ENCODE assay signal across 26 mouse cellular contexts in genomic region chr6:22909908-22910260, GRCm38 (mm10). TPM values are rescaled to one million over a fixed set of nuclear protein-coding genes. Genes with fewer than 3 reads are reported as not detected.
DNase-seq lines count a peak whose midpoint lies in the region; ATAC-seq and TF ChIP-seq lines count a peak whose summit lies in the region.
"Had no signal": no experiment of that assay in that cellular context is flagged by ENCODE, and none has a peak within 500 bp of the region (broad histone marks: within the 10 kb centered on the region; RNA-seq: fewer than 3 reads in every experiment).

No protein-coding gene starts in this region.

- no peak for DNase-seq in midbrain, embryonic 11.5 days (ENCODE audit: low spot score, missing footprints)
- DNase-seq in midbrain, embryonic 10.5 days (ENCODE audit: low spot score): no peak
- DNase-seq in midbrain, postnatal 0 days (ENCODE audit: low spot score): peak; percentile 30
- DNase-seq in cerebellum, postnatal 14 days: no peak
- no peak for DNase-seq in cerebellum, adult 9-10 months
- DNase-seq: cerebellum, adult 18-20 months; cerebellum, postnatal 36 days; gastrocnemius, postnatal 25 days; heart, adult 11 months; heart, postnatal 36 days; kidney, adult 11 months; kidney, postnatal 25 days; liver, postnatal 0 days; lung, postnatal 36 days; retina, postnatal 1 day; right cerebral cortex, postnatal 14 days; thymus, postnatal 4 days had no signal

- H3K27me3 ChIP-seq in midbrain, embryonic 11.5 days (ENCODE audit: control insufficient read depth, insufficient read depth, low read length): no peaks in the 10 kb centered on the region
- H3K27me3 ChIP-seq in midbrain, embryonic 10.5 days (ENCODE audit: low read depth, poor library complexity, severe bottlenecking): no peaks in the 10 kb centered on the region
- H3K27me3 ChIP-seq in hindbrain, embryonic 16.5 days (replicated peaks; ENCODE audit: control insufficient read depth, insufficient read depth, low read length): no peaks in the 10 kb centered on the region
- H3K27me3 ChIP-seq in midbrain, postnatal 0 days (ENCODE audit: insufficient read depth, low read length): no peaks in the 10 kb centered on the region
- H3K27me3 ChIP-seq in heart, embryonic 11.5 days (ENCODE audit: control insufficient read depth, insufficient read depth, low read length): no peaks in the 10 kb centered on the region
- H3K27me3 ChIP-seq: embryonic facial prominence, embryonic 12.5 days; liver, embryonic 12.5 days had no signal

- H3K27ac ChIP-seq in midbrain, embryonic 11.5 days (ENCODE audit: low read depth, low read length): no peak overlapping the region
- H3K27ac ChIP-seq in midbrain, embryonic 10.5 days (replicated peaks): no peak overlapping the region
- H3K27ac ChIP-seq in hindbrain, embryonic 16.5 days (ENCODE audit: low read depth, low read length): no peak overlapping the region
- H3K27ac ChIP-seq in midbrain, postnatal 0 days (ENCODE audit: low read depth, low read length): no peak overlapping the region
- no peak overlapping the region for H3K27ac ChIP-seq in heart, embryonic 11.5 days (ENCODE audit: low read depth, low read length)
- H3K27ac ChIP-seq: embryonic facial prominence, embryonic 12.5 days; heart, embryonic 10.5 days; liver, embryonic 12.5 days had no signal

- WGBS in midbrain, embryonic 11.5 days: 42% methylated on average over 4 of the region's 4 CpGs
- 68% methylated on average over 4 of the region's 4 CpGs for WGBS in midbrain, embryonic 10.5 days
- WGBS in hindbrain, embryonic 16.5 days: 19% methylated on average over 4 of the region's 4 CpGs
- 26% methylated on average over 4 of the region's 4 CpGs for WGBS in midbrain, postnatal 0 days
- WGBS in heart, embryonic 11.5 days (ENCODE audit: insufficient replicate concordance): 66% methylated on average over 4 of the region's 4 CpGs

- no peaks in the 10 kb centered on the region for H3K36me3 ChIP-seq in midbrain, embryonic 11.5 days (ENCODE audit: control insufficient read depth, insufficient read depth, low read length)
- H3K36me3 ChIP-seq in midbrain, embryonic 10.5 days: no peaks in the 10 kb centered on the region
- H3K36me3 ChIP-seq in hindbrain, embryonic 16.5 days (ENCODE audit: control insufficient read depth, insufficient read depth, low read length): no peaks in the 10 kb centered on the region
- no peaks in the 10 kb centered on the region for H3K36me3 ChIP-seq in midbrain, postnatal 0 days (ENCODE audit: insufficient read depth, low read length)
- H3K36me3 ChIP-seq in heart, embryonic 11.5 days (ENCODE audit: control insufficient read depth, insufficient read depth, low read length): no peaks in the 10 kb centered on the region
- H3K36me3 ChIP-seq: embryonic facial prominence, embryonic 12.5 days; heart, embryonic 10.5 days; liver, embryonic 12.5 days had no signal

- no peaks in the 10 kb centered on the region for H3K9me3 ChIP-seq in midbrain, embryonic 11.5 days (ENCODE audit: control insufficient read depth, low read length)
- H3K9me3 ChIP-seq in midbrain, embryonic 10.5 days (replicated peaks): 0 out of 2 replicates have a peak, but pooled peaks cover under 1% of the 10 kb centered on the region
- H3K9me3 ChIP-seq in hindbrain, embryonic 16.5 days (ENCODE audit: control insufficient read depth, low read length): no peaks in the 10 kb centered on the region
- no peaks in the 10 kb centered on the region for H3K9me3 ChIP-seq in midbrain, postnatal 0 days (ENCODE audit: low read length)
- H3K9me3 ChIP-seq in heart, embryonic 11.5 days (replicated peaks; ENCODE audit: control insufficient read depth, low read length): no peaks in the 10 kb centered on the region
- H3K9me3 ChIP-seq: embryonic facial prominence, embryonic 12.5 days; heart, embryonic 10.5 days; liver, embryonic 12.5 days had no signal

- H3K4me1 ChIP-seq in midbrain, embryonic 11.5 days (ENCODE audit: control insufficient read depth, insufficient read depth, low read length): peaks cover 11% of the 10 kb centered on the region; the same call in 1 of the 2 replicates
- H3K4me1 ChIP-seq in midbrain, embryonic 10.5 days: peaks cover 18% of the 10 kb centered on the region
- H3K4me1 ChIP-seq in hindbrain, embryonic 16.5 days (ENCODE audit: control insufficient read depth, insufficient read depth, low read depth, low read length): peaks cover 2% of the 10 kb centered on the region; the same call in 1 of the 2 replicates
- H3K4me1 ChIP-seq in midbrain, postnatal 0 days (ENCODE audit: insufficient read depth, low read length): no peaks in the 10 kb centered on the region
- H3K4me1 ChIP-seq in heart, embryonic 11.5 days (ENCODE audit: control insufficient read depth, insufficient read depth, low read length): no peaks in the 10 kb centered on the region
- H3K4me1 ChIP-seq: embryonic facial prominence, embryonic 12.5 days; heart, embryonic 10.5 days; liver, embryonic 12.5 days had no signal

- H3K9ac ChIP-seq in midbrain, embryonic 11.5 days (ENCODE audit: low read length): no peak overlapping the region
- no peak overlapping the region for H3K9ac ChIP-seq in hindbrain, embryonic 16.5 days (ENCODE audit: low read depth, low read length)
- no peak overlapping the region for H3K9ac ChIP-seq in midbrain, postnatal 0 days (replicated peaks; ENCODE audit: low read length, poor library complexity, severe bottlenecking)
- H3K9ac ChIP-seq in heart, embryonic 11.5 days (ENCODE audit: low read depth, low read length): no peak overlapping the region
- H3K9ac ChIP-seq: embryonic facial prominence, embryonic 12.5 days; liver, embryonic 12.5 days; liver, postnatal 0 days had no signal

- no peak overlapping the region for H3K4me3 ChIP-seq in midbrain, embryonic 11.5 days (ENCODE audit: low read depth, low read length)
- no peak overlapping the region for H3K4me3 ChIP-seq in midbrain, embryonic 10.5 days
- no peak overlapping the region for H3K4me3 ChIP-seq in hindbrain, embryonic 16.5 days (ENCODE audit: low read length)
- H3K4me3 ChIP-seq in midbrain, postnatal 0 days (ENCODE audit: low read depth, low read length): no peak overlapping the region
- no peak overlapping the region for H3K4me3 ChIP-seq in heart, embryonic 11.5 days (ENCODE audit: low read depth, low read length)
- H3K4me3 ChIP-seq: embryonic facial prominence, embryonic 12.5 days; heart, embryonic 10.5 days; liver, embryonic 12.5 days had no signal

- no peak overlapping the region for H3K4me2 ChIP-seq in midbrain, embryonic 11.5 days
- H3K4me2 ChIP-seq in hindbrain, embryonic 16.5 days (ENCODE audit: low read length): no peak overlapping the region
- no peak overlapping the region for H3K4me2 ChIP-seq in midbrain, postnatal 0 days (ENCODE audit: low read depth, low read length, poor library complexity, severe bottlenecking)
- no peak overlapping the region for H3K4me2 ChIP-seq in heart, embryonic 11.5 days
- H3K4me2 ChIP-seq: embryonic facial prominence, embryonic 12.5 days; liver, embryonic 12.5 days had no signal

- 0 out of 2 replicates have a peak, but pooled peaks have one; percentile 4 for ATAC-seq in midbrain, embryonic 11.5 days (ENCODE audit: low FRiP score)
- ATAC-seq in hindbrain, embryonic 16.5 days: peak; percentile 35; the same call in 1 of the 2 replicates
- 0 out of 2 replicates have a peak, but pooled peaks have one; percentile 45 for ATAC-seq in midbrain, postnatal 0 days (ENCODE audit: low FRiP score)
- ATAC-seq in heart, embryonic 11.5 days (replicated peaks; ENCODE audit: insufficient number of reproducible peaks, low FRiP score, low TSS enrichment): no peak
- ATAC-seq: CD4-positive, CD25-positive, alpha-beta regulatory T cell, adult 4 months; forebrain, embryonic 14.5 days; inflammation-experienced regulatory T-cells, adult 6 months; liver, embryonic 12.5 days; liver, postnatal 0 days had no signal

- TF ChIP-seq CTCF in midbrain, postnatal 0 days (IDR thresholded peaks at IDR 0.05): no peak

RNA-seq across cellular contexts. Expression of gene Ptprz1, which starts 34.6 kb away (rescaled TPM):
- 31.9 and 39.4 TPM in 2 replicates for polyA plus RNA-seq in midbrain, embryonic 11.5 days (2014; fragmentation: Nextera tagmentation; extraction: Ambion mirVana)
- 18.5 and 30.2 TPM in 2 replicates for polyA plus RNA-seq in midbrain, embryonic 10.5 days (2016; fragmentation: Nextera tagmentation; extraction: Ambion mirVana)
- 87.9 and 91.4 TPM in 2 replicates for polyA plus RNA-seq in hindbrain, embryonic 16.5 days (2015; fragmentation: Nextera tagmentation; extraction: Ambion mirVana)
- total RNA-seq in midbrain, postnatal 0 days (2014; rRNA removed): 260 and 300 TPM in 2 replicates
- polyA plus RNA-seq in midbrain, postnatal 0 days (2015; fragmentation: Nextera tagmentation; extraction: Ambion mirVana): 129 and 133 TPM in 2 replicates
- polyA plus RNA-seq in heart, embryonic 11.5 days (2014; fragmentation: Nextera tagmentation; extraction: Ambion mirVana): 0.63 and 0.64 TPM in 2 replicates
- total RNA-seq: megakaryocyte, adult 5-6 weeks had no signal

Comparison
In these comparisons a context has a peak if more than half of its experiments do, and no peak if none do; other contexts are left out.
1. RNA of gene Ptprz1, which starts 34.6 kb away (polyA plus RNA-seq): 129 to 133 TPM in midbrain, postnatal 0 days, 87.9 to 91.4 TPM in hindbrain, embryonic 16.5 days, 31.9 to 39.4 TPM in midbrain, embryonic 11.5 days and 18.5 to 30.2 TPM in midbrain, embryonic 10.5 days; 0.63 to 0.64 TPM in heart, embryonic 11.5 days; every median in the first group is over 10 times any median in the second.